Mouse (Mus musculus): Measurements from ENCODE around the gene Fam217b.

Fam217b gene

GRCm38 (mm10) chr2:178437311-178437710, 23.0 kb downstream of the Fam217b start:
- no peak for DNase-seq (ENCODE audit: low read depth, low spot score)

- no peak for DNase-seq (ENCODE audit: low read depth, low spot score)
Measured at GRCm38 (mm10) chr2:178449386-178449785, 35.1 kb downstream of the Fam217b start.

DNA sequence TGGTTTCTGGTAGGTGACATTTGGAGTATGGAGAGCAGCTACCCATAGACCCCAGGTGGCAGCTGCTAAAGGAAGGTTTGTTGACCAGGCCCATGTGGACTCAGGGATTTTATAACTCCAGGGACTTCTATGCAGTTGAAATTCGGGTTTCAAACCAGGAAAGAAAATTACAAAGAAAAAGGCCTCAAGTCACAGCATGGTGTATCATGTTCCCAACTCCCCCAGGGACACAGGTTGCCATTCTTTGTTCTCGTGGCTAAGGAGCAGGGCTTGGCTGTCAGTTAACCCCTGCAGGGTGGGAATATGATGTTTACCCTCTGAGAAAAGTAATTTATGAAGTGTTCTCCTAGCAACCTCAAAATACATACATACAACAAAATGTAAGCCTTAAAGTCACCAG, 35.9 kb downstream of the Fam217b start:
- no peak for DNase-seq (ENCODE audit: low read depth, low spot score)

DNA sequence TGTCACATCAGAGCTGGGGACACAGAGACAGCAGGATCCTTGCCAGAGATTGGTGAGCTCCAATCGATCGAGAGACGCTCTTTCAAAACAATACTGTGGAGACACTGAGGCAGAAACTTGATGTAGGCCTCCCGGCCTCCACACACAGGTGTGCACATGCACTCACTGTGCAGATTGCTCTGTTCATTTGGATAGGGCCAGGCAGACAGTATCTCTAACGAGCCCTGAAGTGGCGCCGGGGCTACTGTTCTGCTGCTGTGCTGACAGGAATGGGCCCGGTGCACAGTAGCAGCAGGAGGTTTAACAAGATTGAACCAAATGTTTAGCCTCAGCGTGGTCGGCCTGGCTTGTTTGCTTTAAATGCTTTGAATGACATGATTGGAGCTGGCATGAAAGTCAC, 36.6 kb downstream of the Fam217b start:
- no peak for DNase-seq (ENCODE audit: low read depth, low spot score)

- DNase-seq (ENCODE audit: low read depth, low spot score): no peak
Measured at GRCm38 (mm10) chr2:178454664-178455516, 40.6 kb downstream of the Fam217b start.

GRCm38 (mm10) chr2:178457414-178457813, 43.1 kb downstream of the Fam217b start:
- DNase-seq (ENCODE audit: low read depth, low spot score): no peak

- DNase-seq (ENCODE audit: low read depth, low spot score): no peak
Measured at GRCm38 (mm10) chr2:178460353-178460752, 46.0 kb downstream of the Fam217b start.

DNA sequence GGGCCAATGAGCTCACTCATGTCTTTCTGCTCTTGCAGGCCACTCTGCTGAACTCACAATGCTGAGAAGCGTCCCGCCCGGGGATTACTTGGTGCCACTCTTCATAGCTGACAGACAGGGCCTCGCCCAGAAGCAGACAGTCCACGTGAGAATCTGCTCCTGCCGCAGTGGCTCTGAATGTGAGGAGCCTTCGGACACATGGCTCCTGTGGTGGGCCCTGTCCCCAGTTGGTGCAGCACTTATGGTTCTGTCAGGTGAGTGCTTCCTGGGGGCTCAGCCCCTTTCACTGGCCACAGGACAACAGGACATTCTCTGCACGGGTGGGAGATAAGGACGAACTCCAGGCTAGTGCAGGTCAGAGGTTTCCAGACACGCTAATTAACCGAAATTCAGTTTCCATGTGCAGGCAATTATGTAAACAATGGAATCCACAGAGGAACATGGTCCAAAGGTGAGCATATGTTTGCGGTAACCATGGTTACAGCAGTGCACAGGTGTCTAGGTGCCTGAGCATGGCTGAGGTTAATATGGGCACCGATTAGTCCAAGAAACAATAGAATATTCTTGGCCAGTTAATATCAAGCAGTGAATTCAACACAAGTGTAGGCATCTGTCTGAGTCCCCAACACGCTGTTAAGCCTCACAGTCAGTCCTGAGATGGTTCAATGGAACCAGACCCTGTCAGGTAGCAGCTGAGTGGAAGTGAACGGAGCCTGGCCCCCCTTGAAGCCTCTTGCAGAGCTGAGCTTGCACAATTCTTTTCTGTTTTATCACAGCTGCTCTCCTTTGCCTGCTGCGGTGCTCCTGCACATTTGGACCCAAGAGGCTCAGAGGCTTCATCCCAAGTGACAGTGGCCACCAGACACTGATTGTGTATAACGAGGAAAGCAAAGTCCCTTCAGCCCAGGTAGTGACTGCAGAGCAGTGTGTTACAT, 57.5 kb downstream of the Fam217b start:
- no peak for DNase-seq (ENCODE audit: low read depth, low spot score)

- no peak for DNase-seq (ENCODE audit: low read depth, low spot score)
Measured at GRCm38 (mm10) chr2:178473916-178474315, 59.6 kb downstream of the Fam217b start.

Measured in CD4-positive helper T cell, adult 2 months (primary cell).